Mouse (Mus musculus): ENCODE results near the gene Clasrp. TPM values are rescaled to one million over a fixed set of nuclear protein-coding genes. Genes with fewer than 3 reads are reported as not detected.

Clasrp gene
- polyA plus RNA-seq, 1 experiment from 2014 or later = 15.7 TPM

- Histone ChIP-seq H3K27me3 (peaks cover 16% of the 10 kb centered on the region; the same call in 1 of the 2 replicates), H3K9ac (peak within 1 kb of the TSS; percentile 73), H3K9me3 (replicated peaks) (no peaks in the 10 kb centered on the region), H3K36me3 (peaks cover 27% of the 10 kb centered on the region), H3K4me3 (replicated peaks) (peak within 1 kb of the TSS; percentile 61), H3K4me2 (peak within 1 kb of the TSS; percentile 96), H3K4me1 (replicated peaks) (peaks cover 65% of the 10 kb centered on the region), H3K27ac (no peak within 1 kb of the TSS; the same call in 1 of the 2 replicates)
- under 1% methylated on average over 56 of the region's 56 CpGs for WGBS (ENCODE audit: insufficient replicate concordance)
- DNase-seq (no peak), ATAC-seq (ENCODE audit: low read depth) (no peak)
Measured at GRCm38 (mm10) chr7:19577141-19577852, 27.0 kb downstream of the Clasrp start, which contains the start of the genes Zfp296 and Gemin7. Zfp296 (plus strand) TSS chr7:19577287. Gemin7 (minus strand) TSS chr7:19577595.

- H3K36me3 ChIP-seq = peaks cover 21% of the 10 kb centered on the region
- DNase-seq (no peak), ATAC-seq (ENCODE audit: low read depth) (no peak)
- H3K4me1 ChIP-seq (replicated peaks) = peaks cover 78% of the 10 kb centered on the region
- H3K27ac ChIP-seq = peak overlapping the region; percentile 94
- 34% methylated on average over 3 of the region's 3 CpGs for WGBS (ENCODE audit: insufficient replicate concordance)
- H3K9me3 ChIP-seq (replicated peaks) = no peaks in the 10 kb centered on the region
- H3K4me3 ChIP-seq (replicated peaks) = no peak overlapping the region
- peak overlapping the region; percentile 18; the same call in 1 of the 2 replicates for H3K9ac ChIP-seq
- peaks cover 16% of the 10 kb centered on the region; the same call in 1 of the 2 replicates for H3K27me3 ChIP-seq
- peak overlapping the region; percentile 9; the same call in 1 of the 2 replicates for H3K4me2 ChIP-seq
Measured at GRCm38 (mm10) chr7:19575559-19575958, 28.7 kb downstream of the Clasrp start.

- WGBS (ENCODE audit: insufficient replicate concordance) = 22% methylated on average over 16 of the region's 16 CpGs
- H3K4me1 ChIP-seq (replicated peaks) = peaks cover 85% of the 10 kb centered on the region
Measured at GRCm38 (mm10) chr7:19573776-19574140, 30.5 kb downstream of the Clasrp start.

GRCm38 (mm10) chr7:19572926-19573775 lies 31.1 kb downstream of the Clasrp start:
- Histone ChIP-seq H3K4me3 (replicated peaks) (peak overlapping the region; percentile 75), H3K4me1 (replicated peaks) (peaks cover 80% of the 10 kb centered on the region), H3K9me3 (replicated peaks) (no peaks in the 10 kb centered on the region), H3K27me3 (peaks cover 16% of the 10 kb centered on the region; the same call in 1 of the 2 replicates), H3K36me3 (peaks cover 35% of the 10 kb centered on the region), H3K27ac (peak overlapping the region; percentile 94), H3K9ac (peak overlapping the region; percentile 90), H3K4me2 (peak overlapping the region; percentile 83)
- ATAC-seq (ENCODE audit: low read depth) (peak; percentile 88), DNase-seq (peak; percentile 61)
- WGBS (ENCODE audit: insufficient replicate concordance) = under 1% methylated on average over 53 of the region's 53 CpGs

More at GRCm38 (mm10) chr7:19573776-19574140, 30.5 kb downstream of the Clasrp start:
- Histone ChIP-seq H3K36me3 (peaks cover 29% of the 10 kb centered on the region), H3K27ac (peak overlapping the region; percentile 94), H3K4me3 (replicated peaks) (peak overlapping the region; percentile 75), H3K9me3 (replicated peaks) (no peaks in the 10 kb centered on the region), H3K4me2 (peak overlapping the region; percentile 83), H3K27me3 (peaks cover 16% of the 10 kb centered on the region; the same call in 1 of the 2 replicates), H3K9ac (peak overlapping the region; percentile 90)
- ATAC-seq (ENCODE audit: low read depth) (no peak), DNase-seq (no peak)

GRCm38 (mm10) chr7:19569647-19570046 lies 34.6 kb downstream of the Clasrp start:
- peaks cover 63% of the 10 kb centered on the region for H3K36me3 ChIP-seq
- H3K27ac ChIP-seq = no peak overlapping the region
- DNase-seq = no peak
- 86% methylated on average over 3 of the region's 3 CpGs for WGBS (ENCODE audit: insufficient replicate concordance)
- no peak for ATAC-seq (ENCODE audit: low read depth)
- H3K4me3 ChIP-seq (replicated peaks) = no peak overlapping the region
- H3K9ac ChIP-seq = no peak overlapping the region
- peaks cover 60% of the 10 kb centered on the region for H3K4me1 ChIP-seq (replicated peaks)
- H3K27me3 ChIP-seq = no peaks in the 10 kb centered on the region
- H3K4me2 ChIP-seq = no peak overlapping the region
- H3K9me3 ChIP-seq (replicated peaks) = 0 out of 2 replicates have a peak, but pooled peaks cover under 1% of the 10 kb centered on the region

GRCm38 (mm10) chr7:19567426-19567825 lies 36.9 kb downstream of the Clasrp start:
- Histone ChIP-seq H3K9me3 (replicated peaks) (0 out of 2 replicates have a peak, but pooled peaks cover 5% of the 10 kb centered on the region), H3K4me2 (no peak overlapping the region), H3K27ac (0 out of 2 replicates have a peak overlapping the region, but pooled peaks have one; percentile 0), H3K4me1 (replicated peaks) (peaks cover 67% of the 10 kb centered on the region), H3K27me3 (no peaks in the 10 kb centered on the region), H3K36me3 (peaks cover 70% of the 10 kb centered on the region), H3K9ac (no peak overlapping the region), H3K4me3 (replicated peaks) (no peak overlapping the region)
- 80% methylated on average over 8 of the region's 8 CpGs for WGBS (ENCODE audit: insufficient replicate concordance)
- DNase-seq (no peak), ATAC-seq (ENCODE audit: low read depth) (no peak)

GRCm38 (mm10) chr7:19565803-19566202 lies 38.5 kb downstream of the Clasrp start:
- Histone ChIP-seq H3K4me2 (no peak overlapping the region), H3K9ac (0 out of 2 replicates have a peak overlapping the region, but pooled peaks have one; percentile 41), H3K27me3 (no peaks in the 10 kb centered on the region), H3K9me3 (replicated peaks) (0 out of 2 replicates have a peak, but pooled peaks cover 5% of the 10 kb centered on the region), H3K4me1 (replicated peaks) (peaks cover 56% of the 10 kb centered on the region), H3K36me3 (peaks cover 61% of the 10 kb centered on the region), H3K27ac (peak overlapping the region; percentile 98), H3K4me3 (replicated peaks) (no peak overlapping the region)
- DNase-seq = no peak
- 94% methylated on average over 2 of the region's 2 CpGs for WGBS (ENCODE audit: insufficient replicate concordance)
- ATAC-seq (ENCODE audit: low read depth) = no peak

- whole genome bisulfite sequencing (ENCODE audit: insufficient replicate concordance) = 80% methylated on average over 4 of the region's 4 CpGs
- DNase-seq (no peak), ATAC-seq (ENCODE audit: low read depth) (no peak)
- Histone ChIP-seq H3K9me3 (replicated peaks) (0 out of 2 replicates have a peak, but pooled peaks cover 5% of the 10 kb centered on the region), H3K4me3 (replicated peaks) (peak overlapping the region; percentile 100), H3K4me1 (replicated peaks) (peaks cover 61% of the 10 kb centered on the region), H3K4me2 (peak overlapping the region; percentile 81), H3K27me3 (no peaks in the 10 kb centered on the region), H3K9ac (peak overlapping the region; percentile 99), H3K36me3 (peaks cover 52% of the 10 kb centered on the region), H3K27ac (peak overlapping the region; percentile 98)
Measured at GRCm38 (mm10) chr7:19564455-19564854, 39.8 kb downstream of the Clasrp start.

GRCm38 (mm10) chr7:19563884-19564283 lies 40.4 kb downstream of the Clasrp start:
- WGBS (ENCODE audit: insufficient replicate concordance) = 18% methylated on average over 3 of the region's 3 CpGs
- H3K4me1 ChIP-seq (replicated peaks) = peaks cover 61% of the 10 kb centered on the region
- peak overlapping the region; percentile 98 for H3K27ac ChIP-seq
- H3K36me3 ChIP-seq = peaks cover 49% of the 10 kb centered on the region
- ATAC-seq (ENCODE audit: low read depth) (peak; percentile 87), DNase-seq (peak; percentile 74)
- H3K9me3 ChIP-seq (replicated peaks) = 0 out of 2 replicates have a peak, but pooled peaks cover 5% of the 10 kb centered on the region
- H3K27me3 ChIP-seq = no peaks in the 10 kb centered on the region
- peak overlapping the region; percentile 81 for H3K4me2 ChIP-seq
- H3K4me3 ChIP-seq (replicated peaks) = peak overlapping the region; percentile 100
- H3K9ac ChIP-seq = peak overlapping the region; percentile 99

GRCm38 (mm10) chr7:19562643-19563410 lies 41.5 kb downstream of the Clasrp start, which contains the start of gene Ppp1r37:
Ppp1r37 (minus strand) TSS chr7:19563076.
- Histone ChIP-seq H3K4me3 (replicated peaks) (peak within 1 kb of the TSS; percentile 100), H3K36me3 (peaks cover 49% of the 10 kb centered on the region), H3K9me3 (replicated peaks) (0 out of 2 replicates have a peak, but pooled peaks cover 5% of the 10 kb centered on the region), H3K4me2 (peak within 1 kb of the TSS; percentile 81), H3K4me1 (replicated peaks) (peaks cover 69% of the 10 kb centered on the region), H3K9ac (peak within 1 kb of the TSS; percentile 99), H3K27ac (peak within 1 kb of the TSS; percentile 98), H3K27me3 (no peaks in the 10 kb centered on the region)
- WGBS (ENCODE audit: insufficient replicate concordance) = 5% methylated on average over 19 of the region's 19 CpGs
- no peak for ATAC-seq (ENCODE audit: low read depth)
- DNase-seq = no peak
